Mouse (Mus musculus): ENCODE measurements at regions not wholly inside any gene's neighbourhood (a gene's known extent, or its start where the extent isn't known, plus 50 kb on each side); places are given as distances from the start of the nearest gene placed in this dataset.

GRCm38 (mm10) chr2:117950431-117951336 lies 161.0 kb upstream of the Thbs1 start:
- Histone ChIP-seq H3K4me3 (ENCODE audit: low read depth, low read length) (no peak overlapping the region), H3K27me3 (replicated peaks; ENCODE audit: control insufficient read depth, insufficient read depth, low read length) (no peaks in the 10 kb centered on the region), H3K9me3 (replicated peaks; ENCODE audit: control insufficient read depth, low read length) (no peaks in the 10 kb centered on the region), H3K9ac (ENCODE audit: low read length) (no peak overlapping the region), H3K36me3 (ENCODE audit: control insufficient read depth, insufficient read depth, low read length) (no peaks in the 10 kb centered on the region), H3K4me1 (ENCODE audit: control insufficient read depth, insufficient read depth, low read length) (peaks cover 2% of the 10 kb centered on the region; the same call in 1 of the 2 replicates), H3K27ac (ENCODE audit: low read depth, low read length) (no peak overlapping the region), H3K4me2 (ENCODE audit: low read length) (no peak overlapping the region)
- DNase-seq (ENCODE audit: low spot score): peak; percentile 56
- 27% methylated on average over 5 of the region's 5 CpGs for WGBS
- ATAC-seq: 0 out of 2 replicates have a peak, but pooled peaks have one; percentile 50

GRCm38 (mm10) chr2:117951337-117951718 lies 160.3 kb upstream of the Thbs1 start:
- Histone ChIP-seq H3K9me3 (replicated peaks; ENCODE audit: control insufficient read depth, low read length) (no peaks in the 10 kb centered on the region), H3K27ac (ENCODE audit: low read depth, low read length) (no peak overlapping the region), H3K9ac (ENCODE audit: low read length) (no peak overlapping the region), H3K4me1 (ENCODE audit: control insufficient read depth, insufficient read depth, low read length) (peaks cover 2% of the 10 kb centered on the region; the same call in 1 of the 2 replicates), H3K4me3 (ENCODE audit: low read depth, low read length) (no peak overlapping the region), H3K4me2 (ENCODE audit: low read length) (no peak overlapping the region), H3K36me3 (ENCODE audit: control insufficient read depth, insufficient read depth, low read length) (no peaks in the 10 kb centered on the region), H3K27me3 (replicated peaks; ENCODE audit: control insufficient read depth, insufficient read depth, low read length) (no peaks in the 10 kb centered on the region)
- ATAC-seq: no peak
- 65% methylated on average over 2 of the region's 2 CpGs for WGBS
- DNase-seq (ENCODE audit: low spot score): no peak

- Histone ChIP-seq H3K36me3 (ENCODE audit: control insufficient read depth, insufficient read depth, low read length) (no peaks in the 10 kb centered on the region), H3K27ac (ENCODE audit: low read depth, low read length) (no peak overlapping the region), H3K4me2 (ENCODE audit: low read length) (no peak overlapping the region), H3K4me3 (ENCODE audit: low read depth, low read length) (no peak overlapping the region), H3K27me3 (replicated peaks; ENCODE audit: control insufficient read depth, insufficient read depth, low read length) (no peaks in the 10 kb centered on the region), H3K9me3 (replicated peaks; ENCODE audit: control insufficient read depth, low read length) (no peaks in the 10 kb centered on the region), H3K9ac (ENCODE audit: low read length) (no peak overlapping the region), H3K4me1 (ENCODE audit: control insufficient read depth, insufficient read depth, low read length) (no peaks in the 10 kb centered on the region)
- DNase-seq (ENCODE audit: low spot score): no peak
- 94% methylated on average over 4 of the region's 4 CpGs for WGBS
- no peak for ATAC-seq
These were observed 152.9 kb upstream of the Thbs1 start for GRCm38 (mm10) chr2:117958737-117959136.

GRCm38 (mm10) chr2:117959440-117959839 lies 152.2 kb upstream of the Thbs1 start:
- Histone ChIP-seq H3K27me3 (replicated peaks; ENCODE audit: control insufficient read depth, insufficient read depth, low read length) (no peaks in the 10 kb centered on the region), H3K9ac (ENCODE audit: low read length) (no peak overlapping the region), H3K4me1 (ENCODE audit: control insufficient read depth, insufficient read depth, low read length) (no peaks in the 10 kb centered on the region), H3K36me3 (ENCODE audit: control insufficient read depth, insufficient read depth, low read length) (no peaks in the 10 kb centered on the region), H3K4me3 (ENCODE audit: low read depth, low read length) (no peak overlapping the region), H3K9me3 (replicated peaks; ENCODE audit: control insufficient read depth, low read length) (no peaks in the 10 kb centered on the region), H3K4me2 (ENCODE audit: low read length) (no peak overlapping the region), H3K27ac (ENCODE audit: low read depth, low read length) (no peak overlapping the region)
- ATAC-seq (no peak), DNase-seq (ENCODE audit: low spot score) (no peak)

GRCm38 (mm10) chr2:117962531-117962930 lies 149.1 kb upstream of the Thbs1 start:
- Histone ChIP-seq H3K4me3 (ENCODE audit: low read depth, low read length) (no peak overlapping the region), H3K27ac (ENCODE audit: low read depth, low read length) (no peak overlapping the region), H3K36me3 (ENCODE audit: control insufficient read depth, insufficient read depth, low read length) (no peaks in the 10 kb centered on the region), H3K9me3 (replicated peaks; ENCODE audit: control insufficient read depth, low read length) (no peaks in the 10 kb centered on the region), H3K27me3 (replicated peaks; ENCODE audit: control insufficient read depth, insufficient read depth, low read length) (no peaks in the 10 kb centered on the region), H3K9ac (ENCODE audit: low read length) (no peak overlapping the region), H3K4me2 (ENCODE audit: low read length) (no peak overlapping the region), H3K4me1 (ENCODE audit: control insufficient read depth, insufficient read depth, low read length) (no peaks in the 10 kb centered on the region)
- WGBS: 85% methylated on average over 4 of the region's 4 CpGs
- DNase-seq (ENCODE audit: low spot score) (no peak), ATAC-seq (no peak)

GRCm38 (mm10) chr2:117963526-117963925 lies 148.2 kb upstream of the Thbs1 start:
- ATAC-seq (no peak), DNase-seq (ENCODE audit: low spot score) (no peak)
- no peak overlapping the region for H3K9ac ChIP-seq (ENCODE audit: low read length)
- no peaks in the 10 kb centered on the region for H3K4me1 ChIP-seq (ENCODE audit: control insufficient read depth, insufficient read depth, low read length)
- H3K36me3 ChIP-seq (ENCODE audit: control insufficient read depth, insufficient read depth, low read length): no peaks in the 10 kb centered on the region
- H3K27ac ChIP-seq (ENCODE audit: low read depth, low read length): no peak overlapping the region
- WGBS: 93% methylated on average over 2 of the region's 2 CpGs
- no peak overlapping the region for H3K4me3 ChIP-seq (ENCODE audit: low read depth, low read length)
- no peaks in the 10 kb centered on the region for H3K27me3 ChIP-seq (replicated peaks; ENCODE audit: control insufficient read depth, insufficient read depth, low read length)
- no peak overlapping the region for H3K4me2 ChIP-seq (ENCODE audit: low read length)
- H3K9me3 ChIP-seq (replicated peaks; ENCODE audit: control insufficient read depth, low read length): no peaks in the 10 kb centered on the region

- H3K4me3 ChIP-seq (ENCODE audit: low read depth, low read length): no peak overlapping the region
- no peak overlapping the region for H3K9ac ChIP-seq (ENCODE audit: low read length)
- H3K9me3 ChIP-seq (replicated peaks; ENCODE audit: control insufficient read depth, low read length): no peaks in the 10 kb centered on the region
- H3K36me3 ChIP-seq (ENCODE audit: control insufficient read depth, insufficient read depth, low read length): no peaks in the 10 kb centered on the region
- no peak for ATAC-seq
- WGBS: 93% methylated on average over 4 of the region's 4 CpGs
- H3K27me3 ChIP-seq (replicated peaks; ENCODE audit: control insufficient read depth, insufficient read depth, low read length): no peaks in the 10 kb centered on the region
- no peak for DNase-seq (ENCODE audit: low spot score)
- H3K4me1 ChIP-seq (ENCODE audit: control insufficient read depth, insufficient read depth, low read length): no peaks in the 10 kb centered on the region
- no peak overlapping the region for H3K27ac ChIP-seq (ENCODE audit: low read depth, low read length)
- no peak overlapping the region for H3K4me2 ChIP-seq (ENCODE audit: low read length)
These were observed 145.9 kb upstream of the Thbs1 start for GRCm38 (mm10) chr2:117965758-117966157.

GRCm38 (mm10) chr2:117968731-117969130 lies 142.9 kb upstream of the Thbs1 start:
- Histone ChIP-seq H3K9me3 (replicated peaks; ENCODE audit: control insufficient read depth, low read length) (no peaks in the 10 kb centered on the region), H3K4me3 (ENCODE audit: low read depth, low read length) (no peak overlapping the region), H3K27me3 (replicated peaks; ENCODE audit: control insufficient read depth, insufficient read depth, low read length) (no peaks in the 10 kb centered on the region), H3K4me1 (ENCODE audit: control insufficient read depth, insufficient read depth, low read length) (no peaks in the 10 kb centered on the region), H3K9ac (ENCODE audit: low read length) (no peak overlapping the region), H3K4me2 (ENCODE audit: low read length) (no peak overlapping the region), H3K36me3 (ENCODE audit: control insufficient read depth, insufficient read depth, low read length) (no peaks in the 10 kb centered on the region), H3K27ac (ENCODE audit: low read depth, low read length) (no peak overlapping the region)
- WGBS: 100% methylated on average over 1 of the region's 1 CpGs
- no peak for DNase-seq (ENCODE audit: low spot score)
- ATAC-seq: no peak

- ATAC-seq (no peak), DNase-seq (ENCODE audit: low spot score) (no peak)
- Histone ChIP-seq H3K36me3 (ENCODE audit: control insufficient read depth, insufficient read depth, low read length) (no peaks in the 10 kb centered on the region), H3K4me1 (ENCODE audit: control insufficient read depth, insufficient read depth, low read length) (no peaks in the 10 kb centered on the region), H3K9me3 (replicated peaks; ENCODE audit: control insufficient read depth, low read length) (no peaks in the 10 kb centered on the region), H3K27me3 (replicated peaks; ENCODE audit: control insufficient read depth, insufficient read depth, low read length) (no peaks in the 10 kb centered on the region), H3K27ac (ENCODE audit: low read depth, low read length) (no peak overlapping the region), H3K4me3 (ENCODE audit: low read depth, low read length) (no peak overlapping the region), H3K4me2 (ENCODE audit: low read length) (no peak overlapping the region), H3K9ac (ENCODE audit: low read length) (no peak overlapping the region)
- WGBS: 94% methylated on average over 5 of the region's 5 CpGs
These were observed 141.0 kb upstream of the Thbs1 start for GRCm38 (mm10) chr2:117970631-117971030.
